Mouse (Mus musculus): ENCODE results near the gene Gm10306.

- TF ChIP-seq CTCF (IDR thresholded peaks at IDR 0.05; ENCODE audit: low read depth, low read length) (no peak), GATA2 (IDR thresholded peaks at IDR 0.05; ENCODE audit: borderline replicate concordance, low read depth, low read length) (no peak), TAL1 (conservative IDR thresholded peaks at IDR 0.05; ENCODE audit: low read depth, low read length) (no peak), GATA1 (IDR thresholded peaks at IDR 0.05; ENCODE audit: borderline replicate concordance, low read length) (no peak)
These were observed 46.2 kb downstream of the Gm10306 start for GRCm38 (mm10) chr4:94602496-94603030.

Data from G1E (cell line).